Mouse (Mus musculus): Measurements from ENCODE around the gene Cspg4. TPM values are rescaled to one million over a fixed set of nuclear protein-coding genes. Genes with fewer than 3 reads are reported as not detected.

Cspg4 gene
- polyA plus RNA-seq, 1 experiment from 2014 or later: 0.08 TPM

DNA sequence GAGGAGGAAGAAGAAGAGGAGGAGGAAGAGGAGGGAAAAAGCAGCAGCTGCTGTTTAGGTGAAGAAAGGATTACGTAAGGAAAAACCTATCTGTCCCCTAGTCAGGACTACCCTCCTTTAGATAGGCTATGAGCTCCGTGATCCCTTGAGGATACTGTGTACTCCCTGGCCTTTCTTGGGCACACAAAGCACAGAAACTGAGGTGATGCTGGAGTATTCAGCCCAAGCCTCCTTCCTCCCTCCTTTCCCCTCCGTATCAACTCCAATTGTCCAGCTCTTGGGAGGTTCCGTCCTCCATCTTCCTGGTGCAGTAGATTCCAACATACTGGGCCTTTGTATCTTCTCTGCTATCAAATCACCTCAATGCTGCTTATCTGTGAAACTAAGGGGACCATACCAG, 57.9 kb downstream of the Cspg4 start:
- no peak for TF ChIP-seq CTCF (IDR thresholded peaks at IDR 0.05)
- ATAC-seq (no peak), DNase-seq (ENCODE audit: low read depth, low spot score) (no peak)
- in situ Hi-C loops (cut with MboI; ENCODE audit: low pct_unique_long_range_greater_than_20kb): no loop called here
- ChIA-PET POLR2A (no interaction called here), CTCF (interaction anchor here (0.8 to 1.1 kb wide), 4 partner anchors 9 to 33 kb away, joined by 3 read pairs; no protein-coding TSS in a partner anchor)
- no peaks in the 10 kb centered on the region for H3K27me3 ChIP-seq

DNA sequence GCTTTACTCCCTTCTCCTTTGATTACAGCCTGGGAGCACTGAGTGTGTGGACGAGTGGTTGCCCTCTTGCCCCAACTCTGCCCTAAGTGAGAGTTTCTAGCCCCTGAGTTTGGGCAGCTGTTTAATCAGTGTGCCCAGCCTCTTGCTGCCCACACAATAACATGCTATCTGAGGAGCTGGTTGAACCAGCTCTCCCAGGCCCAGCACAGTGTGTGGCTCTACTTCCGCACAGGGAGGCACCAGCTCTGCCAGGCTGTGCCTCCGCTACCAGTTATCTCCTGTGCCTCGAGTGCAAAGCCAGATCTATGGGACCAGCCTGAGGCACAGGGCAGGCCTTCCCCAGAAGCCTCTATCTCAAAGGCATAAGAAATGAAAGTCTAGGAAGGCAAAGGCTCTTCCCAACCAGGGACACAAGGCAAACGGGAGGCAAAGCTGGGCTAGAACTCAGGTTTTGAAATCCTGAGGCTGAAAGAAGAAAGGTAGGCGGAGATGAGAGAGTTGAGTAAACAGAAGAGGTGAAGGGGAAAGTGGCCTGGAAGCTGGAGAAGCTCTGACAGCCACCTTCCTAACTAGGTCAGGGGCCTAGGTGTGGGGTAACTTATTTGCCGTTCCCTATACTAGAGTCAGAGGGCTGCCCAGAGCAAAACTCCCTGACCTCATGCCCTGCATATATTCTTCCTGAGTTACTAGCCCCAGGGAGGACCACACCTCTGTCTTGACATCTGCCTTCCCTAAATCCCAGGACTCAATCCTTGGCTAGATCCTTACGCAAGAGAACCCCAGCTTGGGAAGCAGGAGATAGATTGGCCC, 59.2 kb downstream of the Cspg4 start:
- no peaks in the 10 kb centered on the region for H3K27me3 ChIP-seq
- in situ Hi-C loops (cut with MboI; ENCODE audit: low pct_unique_long_range_greater_than_20kb): no loop called here
- no peak for ATAC-seq
- DNase-seq (ENCODE audit: low read depth, low spot score): no peak
- ChIA-PET CTCF (interaction anchor here (0.8 to 1.4 kb wide), 3 partner anchors 16 to 31 kb away, joined by 3 to 5 read pairs (median 5); no protein-coding TSS in a partner anchor), POLR2A (interaction anchor here (1.7 to 2.3 kb wide), 2 partner anchors 17 to 31 kb away, joined by 6 to 8 read pairs; no protein-coding TSS in a partner anchor)
- TF ChIP-seq CTCF (IDR thresholded peaks at IDR 0.05): no peak

DNA sequence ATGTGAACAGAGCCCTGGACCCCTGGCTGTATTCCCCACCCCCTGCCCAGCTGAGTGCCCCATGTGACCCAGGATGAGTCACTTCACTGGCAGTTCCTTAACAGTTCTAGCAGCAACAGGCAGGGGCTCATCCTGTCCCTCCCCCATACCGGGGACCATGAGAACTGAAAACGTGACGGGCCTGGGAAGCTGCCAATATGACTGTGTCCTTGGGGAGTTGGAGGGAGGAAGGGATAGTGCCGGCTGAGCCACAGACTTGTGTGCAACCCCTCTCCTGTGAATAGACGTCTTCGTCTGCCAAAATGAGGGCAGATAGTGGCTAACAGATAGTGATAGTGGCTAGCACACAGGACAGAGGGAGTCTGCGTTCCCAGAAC, 59.8 kb downstream of the Cspg4 start:
- peak; percentile 61 for ATAC-seq
- in situ Hi-C loops (cut with MboI; ENCODE audit: low pct_unique_long_range_greater_than_20kb): loop anchor here (5.0 to 25.0 kb wide), 2 partner anchors 208 to 513 kb away; partner anchors contain the start of genes Man2c1 and Ppcdc
- DNase-seq (ENCODE audit: low read depth, low spot score): peak; percentile 79
- TF ChIP-seq CTCF (IDR thresholded peaks at IDR 0.05): no peak
- H3K27me3 ChIP-seq: no peaks in the 10 kb centered on the region
- ChIA-PET POLR2A (interaction anchor here (1.7 to 2.3 kb wide), 2 partner anchors 17 to 31 kb away, joined by 6 to 8 read pairs; no protein-coding TSS in a partner anchor), CTCF (interaction anchor here (0.8 to 1.4 kb wide), 2 partner anchors 16 to 25 kb away, joined by 3 to 5 read pairs; no protein-coding TSS in a partner anchor)

DNA sequence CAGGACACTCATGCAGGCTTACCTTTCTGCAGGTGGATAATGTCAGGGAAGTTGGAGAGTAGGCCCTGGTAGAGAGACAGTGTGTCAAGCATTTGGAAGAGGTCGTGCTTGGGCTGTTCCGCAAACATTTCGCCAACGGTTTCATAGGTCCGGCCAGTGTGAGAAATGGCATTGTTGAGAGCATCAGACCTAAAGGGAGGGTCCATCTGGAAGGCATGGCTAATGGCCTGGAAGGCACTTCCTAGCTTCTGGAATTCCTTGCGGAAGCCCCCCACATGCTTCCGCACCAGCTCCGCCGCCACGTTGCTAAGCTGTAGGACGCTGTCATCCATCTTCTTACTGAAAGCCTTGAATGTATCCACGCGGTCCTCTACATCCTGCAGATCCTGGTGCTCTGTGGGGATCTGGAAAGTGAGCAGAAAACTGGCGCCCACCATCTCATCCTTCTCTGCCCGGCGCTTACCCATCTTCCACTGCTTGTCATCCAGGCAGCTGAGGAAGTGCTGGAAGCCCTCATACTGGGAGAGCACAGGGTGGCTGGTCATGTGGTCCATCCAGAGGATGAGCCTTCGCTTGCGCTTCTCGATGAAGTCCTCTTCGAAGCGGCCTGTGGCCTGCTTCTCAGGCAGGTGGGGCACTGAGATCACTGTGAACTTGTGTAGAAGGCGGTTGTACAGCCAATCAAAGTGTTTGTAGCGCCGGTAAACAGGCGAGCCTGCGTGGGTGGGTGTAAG, 60.6 kb downstream of the Cspg4 start:
- in situ Hi-C loops (cut with MboI; ENCODE audit: low pct_unique_long_range_greater_than_20kb): loop anchor here (5.0 to 25.0 kb wide), 2 partner anchors 207 to 512 kb away; partner anchors contain the start of genes Man2c1 and Ppcdc
- DNase-seq (ENCODE audit: low read depth, low spot score) (no peak), ATAC-seq (no peak)
- H3K27me3 ChIP-seq: no peaks in the 10 kb centered on the region
- ChIA-PET POLR2A (interaction anchor here (0.6 to 2.3 kb wide), 3 partner anchors 18 to 513 kb away, joined by 3 to 8 read pairs (median 6); no protein-coding TSS in a partner anchor), CTCF (interaction anchor here (1.0 to 1.4 kb wide), 2 partner anchors 19 to 34 kb away, joined by 3 read pairs; no protein-coding TSS in a partner anchor)
- TF ChIP-seq CTCF (IDR thresholded peaks at IDR 0.05): no peak

DNA sequence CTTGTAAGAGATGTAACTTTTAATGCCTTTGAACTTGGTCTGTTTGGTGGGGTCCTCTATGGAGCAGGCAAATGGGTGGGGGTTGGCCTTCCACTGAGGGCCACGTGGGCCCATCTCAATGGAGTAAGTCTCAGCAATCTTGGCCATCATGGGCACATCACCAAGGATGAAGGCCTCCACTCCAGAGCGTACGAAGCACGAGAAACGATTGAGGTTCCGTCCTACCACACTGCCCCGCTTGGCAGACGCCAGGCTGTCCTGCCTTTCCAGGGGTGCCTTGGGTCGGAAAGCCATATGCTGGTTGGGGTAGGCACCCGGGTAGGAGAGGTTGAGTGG, 61.2 kb downstream of the Cspg4 start:
- DNase-seq (ENCODE audit: low read depth, low spot score): no peak
- ATAC-seq: no peak
- no peak for TF ChIP-seq CTCF (IDR thresholded peaks at IDR 0.05)
- in situ Hi-C loops (cut with MboI; ENCODE audit: low pct_unique_long_range_greater_than_20kb): loop anchor here (5.0 to 25.0 kb wide), 2 partner anchors 206 to 511 kb away; partner anchors contain the start of genes Man2c1 and Ppcdc
- ChIA-PET POLR2A (interaction anchor here (0.6 to 2.3 kb wide), 3 partner anchors 16 to 512 kb away, joined by 3 to 8 read pairs (median 3); no protein-coding TSS in a partner anchor), CTCF (interaction anchor here (1.0 to 2.8 kb wide), 3 partner anchors 19 to 34 kb away, joined by 3 to 16 read pairs (median 3); no protein-coding TSS in a partner anchor)
- no peaks in the 10 kb centered on the region for H3K27me3 ChIP-seq

DNA sequence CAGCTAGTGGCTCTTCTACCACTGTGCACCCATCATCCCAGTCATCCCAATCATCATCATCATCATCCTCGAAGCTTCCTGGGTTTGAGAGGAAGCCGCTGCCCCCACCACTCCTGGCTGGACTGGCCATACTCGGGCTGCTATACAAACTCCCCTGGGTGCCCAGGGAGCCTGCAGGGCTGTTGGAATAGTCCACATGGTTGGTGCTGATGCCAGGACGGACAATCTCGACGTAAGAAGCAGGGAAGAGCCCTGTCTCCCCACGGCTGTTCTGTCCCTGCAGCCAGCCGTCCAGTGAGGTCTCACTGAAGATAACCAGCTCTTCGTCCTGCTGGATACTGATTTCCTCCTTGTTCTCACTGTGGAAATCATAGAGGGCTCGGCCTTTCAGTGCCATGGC, 61.6 kb downstream of the Cspg4 start:
- no peak for DNase-seq (ENCODE audit: low read depth, low spot score)
- CTCF ChIA-PET: interaction anchor here (0.9 to 2.8 kb wide), 3 partner anchors 20 to 84 kb away, joined by 3 to 16 read pairs (median 3); no protein-coding TSS in a partner anchor
- in situ Hi-C loops (cut with MboI; ENCODE audit: low pct_unique_long_range_greater_than_20kb): loop anchor here (5.0 to 25.0 kb wide), 2 partner anchors 206 to 511 kb away; partner anchors contain the start of genes Man2c1 and Ppcdc
- peaks cover under 1% of the 10 kb centered on the region for H3K27me3 ChIP-seq
- no peak for TF ChIP-seq CTCF (IDR thresholded peaks at IDR 0.05)
- no peak for ATAC-seq
- POLR2A ChIA-PET: interaction anchor here (0.6 to 2.2 kb wide), 3 partner anchors 12 to 512 kb away, joined by 3 to 13 read pairs (median 3); no protein-coding TSS in a partner anchor

DNA sequence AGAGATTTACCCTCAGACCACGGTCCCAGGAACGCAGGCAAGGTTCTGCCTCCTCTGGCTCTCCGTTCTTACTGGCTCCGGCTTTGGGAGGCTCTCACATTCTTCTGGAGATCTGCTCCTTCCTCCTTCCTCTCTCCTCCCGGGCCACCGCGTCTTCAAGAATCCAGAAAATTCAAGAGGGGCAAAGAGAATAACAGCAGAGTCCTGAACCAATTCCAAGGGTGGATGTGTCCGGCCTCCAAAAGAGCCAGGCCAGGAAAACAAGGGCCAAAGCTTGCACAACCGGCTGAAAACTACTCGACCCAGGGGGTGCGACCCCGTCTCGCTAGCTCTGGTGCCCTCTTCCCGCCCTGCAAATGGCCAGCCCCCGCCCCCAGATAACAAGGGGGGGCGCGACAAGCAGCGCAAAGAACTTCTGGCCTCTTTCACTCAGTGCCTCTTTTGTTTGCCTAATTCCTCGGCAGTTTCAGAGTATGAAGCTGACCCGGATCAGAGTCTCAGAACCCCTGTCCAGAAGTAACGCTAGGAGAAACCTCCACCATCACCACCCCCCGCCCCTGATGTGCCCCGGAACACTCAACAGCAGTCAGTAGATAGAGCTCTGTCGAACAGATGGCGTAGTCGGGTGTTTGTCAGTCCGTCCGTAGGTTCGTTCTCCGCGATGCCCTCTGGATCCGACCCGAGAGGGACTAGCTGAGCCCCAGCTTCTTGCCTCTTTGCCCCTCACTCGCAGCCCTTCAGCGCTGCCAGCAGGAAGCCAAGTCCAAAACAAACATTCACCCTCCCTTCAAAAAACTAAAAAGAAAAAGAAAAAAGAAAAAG, 62.6 kb downstream of the Cspg4 start:
- no peak for TF ChIP-seq CTCF (IDR thresholded peaks at IDR 0.05)
- DNase-seq (ENCODE audit: low read depth, low spot score): no peak
- CTCF ChIA-PET: interaction anchor here (0.9 to 2.8 kb wide), 17 partner anchors 10 to 506 kb away, joined by 3 to 16 read pairs (median 5); partner anchors contain the start of genes Imp3, Man2c1 and Ptpn9
- POLR2A ChIA-PET: interaction anchor here (0.6 to 2.5 kb wide), 10 partner anchors 10 to 204 kb away, joined by 3 to 13 read pairs (median 6); partner anchors contain the start of genes Imp3 and Snupn
- in situ Hi-C loops (cut with MboI; ENCODE audit: low pct_unique_long_range_greater_than_20kb): loop anchor here (5.0 to 25.0 kb wide), 2 partner anchors 205 to 510 kb away; partner anchors contain the start of genes Man2c1 and Ppcdc
- H3K27me3 ChIP-seq: peaks cover 4% of the 10 kb centered on the region
- no peak for ATAC-seq

DNA sequence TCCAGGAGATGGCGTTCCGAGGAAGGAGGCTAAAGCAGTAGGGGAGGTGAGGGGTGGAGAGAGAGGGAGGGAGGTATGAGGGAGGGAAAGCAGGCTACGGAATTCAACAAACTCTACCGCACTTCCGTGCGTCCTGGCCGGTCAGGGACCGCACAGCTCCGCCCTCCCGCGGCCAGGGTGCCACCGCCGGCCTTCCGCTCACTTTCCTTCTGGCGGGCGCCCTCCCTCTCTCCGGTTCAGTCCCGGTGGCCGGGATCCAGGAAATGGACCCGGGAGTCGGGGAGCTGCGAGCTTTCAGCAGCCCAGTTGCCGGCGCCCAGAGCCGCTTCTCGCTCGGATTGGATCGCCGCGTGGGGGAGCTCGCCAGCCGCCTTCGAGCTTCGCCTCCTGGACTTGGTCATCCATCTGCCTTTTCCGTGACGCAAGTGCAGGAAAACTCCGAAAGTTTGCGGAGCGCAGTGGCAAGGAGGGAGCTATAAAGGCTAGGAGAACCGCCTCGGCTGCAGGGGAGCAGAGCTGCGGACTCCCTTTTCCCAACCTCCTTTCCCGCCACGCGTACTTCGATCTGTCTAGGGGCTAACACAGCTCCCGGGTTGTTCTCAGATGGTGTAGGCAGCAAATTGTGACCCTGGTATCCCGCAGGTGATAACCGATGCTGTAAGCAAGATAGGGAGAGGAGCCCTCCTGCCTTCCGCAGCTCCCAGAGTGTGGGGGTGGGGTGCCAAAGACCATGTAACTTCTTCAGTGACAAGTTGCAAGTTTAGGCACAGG, 63.4 kb downstream of the Cspg4 start, which contains the start of gene Snx33:
Snx33 (minus strand) TSS at position 331 of the 771 bp plus-strand sequence.
- ATAC-seq: peak; percentile 49
- ChIA-PET POLR2A (interaction anchor here (1.1 to 2.5 kb wide), 10 partner anchors 9 to 203 kb away, joined by 3 to 13 read pairs (median 6); partner anchors contain the start of genes Imp3 and Snupn), CTCF (interaction anchor here (0.8 to 2.8 kb wide), 19 partner anchors 9 to 505 kb away, joined by 3 to 16 read pairs (median 4); partner anchors contain the start of genes Imp3, Man2c1, Ptpn9 and Snupn)
- peaks cover 4% of the 10 kb centered on the region for H3K27me3 ChIP-seq
- no peak for TF ChIP-seq CTCF (IDR thresholded peaks at IDR 0.05)
- in situ Hi-C loops (cut with MboI; ENCODE audit: low pct_unique_long_range_greater_than_20kb): loop anchor here (5.0 to 25.0 kb wide), 2 partner anchors 204 to 509 kb away; partner anchors contain the start of genes Man2c1 and Ppcdc
- peak; percentile 68 for DNase-seq (ENCODE audit: low read depth, low spot score)

Data from Patski (cell line).